Mouse (Mus musculus): Measurements from ENCODE around the gene Mmel1. TPM values are rescaled to one million over a fixed set of nuclear protein-coding genes. Genes with fewer than 3 reads are reported as not detected.

The Mmel1 gene
- polyA plus RNA-seq, 1 experiment = 0.10 TPM

DNA sequence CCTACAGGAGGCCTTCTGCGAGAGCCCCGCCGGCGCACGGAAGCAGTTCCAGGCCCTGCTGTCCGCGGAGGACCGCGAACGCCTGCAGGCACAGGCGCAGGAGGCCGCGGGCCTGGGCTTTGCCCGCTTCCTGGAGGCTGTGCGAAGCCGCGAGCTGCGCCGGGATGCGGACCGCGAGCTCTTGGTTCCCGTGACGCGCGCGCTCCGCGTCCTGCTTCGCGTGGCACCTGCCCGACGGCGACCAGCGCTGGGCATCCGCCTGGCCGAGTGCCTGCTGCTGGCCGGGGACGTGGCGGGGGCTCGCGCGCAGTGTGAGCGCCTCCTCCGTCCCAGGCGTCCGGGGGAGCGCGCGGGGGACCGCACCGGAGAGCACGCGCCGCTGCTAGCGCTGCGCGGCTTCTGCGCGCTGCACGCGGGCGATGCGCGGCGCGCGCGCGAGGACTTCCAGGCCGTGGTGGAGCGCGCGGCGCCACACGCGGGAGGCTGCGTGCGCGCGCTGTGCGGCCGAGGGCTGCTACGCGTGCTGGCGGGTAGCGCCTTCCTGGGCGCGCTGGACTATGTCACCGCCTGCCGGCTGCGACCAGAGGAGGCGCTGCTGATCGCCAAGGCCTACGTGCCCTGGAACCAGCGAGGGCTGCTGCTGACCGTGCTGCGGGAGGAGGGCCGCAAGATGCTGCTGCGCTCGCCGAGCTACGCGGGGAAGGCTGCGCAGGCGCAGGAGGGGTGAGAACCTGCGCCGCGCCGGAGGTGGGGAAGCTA is 13.5 kb upstream of the Mmel1 start:
- 2% methylated on average over 110 of the region's 110 CpGs for WGBS
- TF ChIP-seq CTCF (IDR thresholded peaks at IDR 0.05; ENCODE audit: extremely low read depth, insufficient read length, insufficient replicate concordance, low read depth, low read length) (peak; percentile 46; the same call in 1 of the 2 replicates), POLR2A (IDR thresholded peaks at IDR 0.05; ENCODE audit: low read depth, low read length) (no peak)
- peaks cover 20% of the 10 kb centered on the region for H3K27me3 ChIP-seq (ENCODE audit: control insufficient read depth, insufficient read depth, low read length)

DNA sequence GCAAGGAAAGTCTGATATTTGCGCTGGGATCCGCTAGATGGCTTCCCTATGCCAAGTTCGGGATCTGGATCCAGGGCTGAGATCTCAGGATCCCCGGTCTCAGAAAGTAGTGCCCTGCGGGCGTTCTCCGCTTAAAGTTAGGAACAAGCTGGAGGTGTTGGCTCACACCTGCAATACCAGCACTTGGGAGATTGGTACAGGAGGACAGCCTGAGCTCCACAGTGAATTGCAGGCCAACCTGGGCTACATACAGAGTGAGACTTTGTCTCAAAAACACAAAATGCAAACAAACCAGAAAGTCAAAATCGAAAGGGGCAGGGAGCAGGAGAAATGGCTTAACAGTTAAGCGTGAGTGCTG is 12.9 kb upstream of the Mmel1 start:
- WGBS = 15% methylated on average over 9 of the region's 9 CpGs
- Histone ChIP-seq H3K4me3 (ENCODE audit: low read depth, low read length) (peak overlapping the region; percentile 58), H3K36me3 (ENCODE audit: control insufficient read depth, insufficient read depth, low read length) (no peaks in the 10 kb centered on the region), H3K4me1 (ENCODE audit: control insufficient read depth, insufficient read depth, insufficient read length, low read length) (peaks cover 2% of the 10 kb centered on the region; the same call in 1 of the 2 replicates), H3K27me3 (ENCODE audit: control insufficient read depth, insufficient read depth, low read length) (peaks cover 20% of the 10 kb centered on the region), H3K27ac (ENCODE audit: insufficient read depth, low read depth, low read length) (no peak overlapping the region)
- TF ChIP-seq POLR2A (IDR thresholded peaks at IDR 0.05; ENCODE audit: low read depth, low read length) = no peak
- TF ChIP-seq CTCF (IDR thresholded peaks at IDR 0.05; ENCODE audit: extremely low read depth, insufficient read length, insufficient replicate concordance, low read depth, low read length) = no peak

More for the DNA sequence above, 13.5 kb upstream of the Mmel1 start:
- H3K4me1 ChIP-seq (ENCODE audit: control insufficient read depth, insufficient read depth, insufficient read length, low read length) = peaks cover 2% of the 10 kb centered on the region; the same call in 1 of the 2 replicates
- peak overlapping the region; percentile 58 for H3K4me3 ChIP-seq (ENCODE audit: low read depth, low read length)
- H3K27ac ChIP-seq (ENCODE audit: insufficient read depth, low read depth, low read length) = no peak overlapping the region
- no peaks in the 10 kb centered on the region for H3K36me3 ChIP-seq (ENCODE audit: control insufficient read depth, insufficient read depth, low read length)

DNA sequence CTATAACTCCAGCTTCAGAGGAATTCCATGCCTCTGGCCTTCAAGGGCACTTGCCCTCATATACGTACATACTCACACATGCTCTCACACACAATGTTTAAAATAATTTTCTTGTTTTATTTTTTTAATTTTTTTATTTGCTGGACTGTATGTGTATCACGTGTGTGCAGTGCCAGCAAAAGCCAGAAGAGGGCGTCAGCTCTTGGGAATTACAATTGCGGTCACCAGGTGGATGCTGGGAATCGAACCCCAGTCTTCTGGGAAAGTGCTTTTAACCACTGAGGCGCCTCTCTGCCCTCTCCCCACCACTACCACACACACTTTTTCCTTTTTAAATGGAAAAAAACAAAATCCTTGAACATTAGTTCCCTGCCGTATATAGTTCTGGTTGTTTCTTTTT is 12.5 kb upstream of the Mmel1 start:
- Histone ChIP-seq H3K27me3 (ENCODE audit: control insufficient read depth, insufficient read depth, low read length) (peaks cover 20% of the 10 kb centered on the region), H3K36me3 (ENCODE audit: control insufficient read depth, insufficient read depth, low read length) (no peaks in the 10 kb centered on the region), H3K4me3 (ENCODE audit: low read depth, low read length) (no peak overlapping the region), H3K27ac (ENCODE audit: insufficient read depth, low read depth, low read length) (no peak overlapping the region), H3K4me1 (ENCODE audit: control insufficient read depth, insufficient read depth, insufficient read length, low read length) (peaks cover 2% of the 10 kb centered on the region; the same call in 1 of the 2 replicates)
- WGBS = 91% methylated on average over 7 of the region's 7 CpGs
- no peak for TF ChIP-seq CTCF (IDR thresholded peaks at IDR 0.05; ENCODE audit: extremely low read depth, insufficient read length, insufficient replicate concordance, low read depth, low read length)
- no peak for TF ChIP-seq POLR2A (IDR thresholded peaks at IDR 0.05; ENCODE audit: low read depth, low read length)

DNA sequence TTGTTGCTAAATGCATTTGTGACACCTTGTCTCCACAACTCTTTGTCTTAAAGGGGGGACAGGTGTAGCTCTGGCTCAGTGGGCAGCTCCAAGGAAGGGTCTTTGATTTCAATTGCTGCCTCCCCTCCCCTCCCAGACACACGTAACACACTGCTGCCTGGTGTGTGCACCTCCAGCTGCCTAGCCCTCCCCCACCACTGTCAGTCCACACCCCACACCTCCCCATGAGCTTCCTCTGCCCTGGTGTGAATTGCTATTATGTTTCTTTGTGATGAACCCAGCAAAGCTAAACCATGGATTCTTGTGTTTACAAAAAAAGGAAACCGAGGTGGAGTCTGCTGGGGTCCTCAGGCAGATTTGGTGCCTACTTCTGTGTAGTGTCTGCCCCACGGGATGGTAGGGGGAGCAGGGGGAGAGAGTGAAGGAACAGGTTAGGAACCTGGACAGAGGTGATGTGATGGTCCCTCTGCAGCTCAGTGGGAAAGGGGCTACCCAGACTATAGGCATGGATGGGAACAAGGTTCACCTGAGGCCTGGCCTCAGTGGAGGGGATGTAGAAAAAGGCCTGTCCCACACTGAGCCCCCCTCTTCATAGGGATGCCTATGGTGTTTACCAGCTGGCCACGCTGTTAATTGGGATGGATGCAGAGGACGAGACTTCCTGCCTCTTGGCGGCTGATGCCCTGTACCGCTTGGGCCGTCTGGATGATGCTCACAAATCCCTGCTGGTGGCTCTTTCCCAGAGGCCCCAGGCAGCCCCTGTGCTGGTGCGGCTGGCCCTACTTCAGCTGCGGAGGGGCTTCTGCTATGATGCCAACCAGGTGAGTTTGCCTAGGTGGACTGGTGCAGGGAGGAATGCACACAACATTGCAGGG is 11.8 kb upstream of the Mmel1 start:
- 84% methylated on average over 10 of the region's 10 CpGs for WGBS
- Histone ChIP-seq H3K27ac (ENCODE audit: insufficient read depth, low read depth, low read length) (no peak overlapping the region), H3K36me3 (ENCODE audit: control insufficient read depth, insufficient read depth, low read length) (no peaks in the 10 kb centered on the region), H3K27me3 (ENCODE audit: control insufficient read depth, insufficient read depth, low read length) (peaks cover 20% of the 10 kb centered on the region), H3K4me3 (ENCODE audit: low read depth, low read length) (no peak overlapping the region), H3K4me1 (ENCODE audit: control insufficient read depth, insufficient read depth, insufficient read length, low read length) (peaks cover 2% of the 10 kb centered on the region; the same call in 1 of the 2 replicates)
- no peak for TF ChIP-seq CTCF (IDR thresholded peaks at IDR 0.05; ENCODE audit: extremely low read depth, insufficient read length, insufficient replicate concordance, low read depth, low read length)
- TF ChIP-seq POLR2A (IDR thresholded peaks at IDR 0.05; ENCODE audit: low read depth, low read length) = no peak

DNA sequence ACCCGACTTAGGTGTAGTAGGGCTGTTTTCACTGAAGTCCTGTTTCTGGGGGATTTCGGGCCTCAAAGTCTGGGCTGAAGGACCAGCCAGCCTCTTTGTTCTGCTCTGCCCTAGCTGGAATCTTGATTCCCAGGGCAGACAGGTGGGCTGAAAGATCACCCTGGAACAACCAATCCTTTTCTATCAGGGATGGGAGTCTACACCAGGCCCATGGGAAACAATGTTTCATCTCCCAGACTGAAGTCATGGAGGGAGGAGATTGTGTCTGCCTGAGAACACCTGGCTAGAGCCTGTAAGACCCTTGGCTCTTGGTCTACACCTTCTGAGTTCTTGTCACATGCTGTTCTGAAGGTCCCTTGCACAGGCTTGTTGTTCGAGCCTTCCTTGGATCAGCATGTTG is 10.8 kb upstream of the Mmel1 start:
- H3K27me3 ChIP-seq (ENCODE audit: control insufficient read depth, insufficient read depth, low read length) = peaks cover 20% of the 10 kb centered on the region
- no peak overlapping the region for H3K4me3 ChIP-seq (ENCODE audit: low read depth, low read length)
- peaks cover 2% of the 10 kb centered on the region; the same call in 1 of the 2 replicates for H3K4me1 ChIP-seq (ENCODE audit: control insufficient read depth, insufficient read depth, insufficient read length, low read length)
- H3K36me3 ChIP-seq (ENCODE audit: control insufficient read depth, insufficient read depth, low read length) = no peaks in the 10 kb centered on the region
- H3K27ac ChIP-seq (ENCODE audit: insufficient read depth, low read depth, low read length) = no peak overlapping the region
- 74% methylated on average over 3 of the region's 3 CpGs for WGBS
- TF ChIP-seq CTCF (IDR thresholded peaks at IDR 0.05; ENCODE audit: extremely low read depth, insufficient read length, insufficient replicate concordance, low read depth, low read length) = no peak
- TF ChIP-seq POLR2A (IDR thresholded peaks at IDR 0.05; ENCODE audit: low read depth, low read length) = no peak

DNA sequence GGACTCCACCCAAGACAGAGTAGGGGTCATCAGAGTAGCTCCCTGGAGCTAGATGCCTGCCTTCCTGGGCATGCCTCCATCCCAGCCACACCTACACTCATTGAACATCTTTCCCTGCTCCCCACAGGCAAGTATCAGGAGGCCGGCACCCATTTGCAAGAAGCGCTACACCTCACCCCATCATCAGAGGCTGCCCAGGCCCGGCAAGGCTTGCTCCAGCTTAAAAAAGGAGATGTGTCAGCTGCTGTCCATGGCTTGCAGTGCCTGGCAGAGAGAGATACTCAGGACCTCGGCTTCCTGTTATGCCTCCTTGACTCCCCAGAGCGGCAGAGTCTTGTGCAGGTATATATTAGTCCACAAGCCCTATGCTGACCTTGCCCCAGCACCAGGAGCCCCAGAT is 7.4 kb upstream of the Mmel1 start:
- Histone ChIP-seq H3K27me3 (ENCODE audit: control insufficient read depth, insufficient read depth, low read length) (0 out of 2 replicates have a peak, but pooled peaks cover under 1% of the 10 kb centered on the region), H3K4me1 (ENCODE audit: control insufficient read depth, insufficient read depth, insufficient read length, low read length) (peaks cover 7% of the 10 kb centered on the region; the same call in 1 of the 2 replicates), H3K4me3 (ENCODE audit: low read depth, low read length) (no peak overlapping the region), H3K36me3 (ENCODE audit: control insufficient read depth, insufficient read depth, low read length) (no peaks in the 10 kb centered on the region), H3K27ac (ENCODE audit: insufficient read depth, low read depth, low read length) (no peak overlapping the region)
- TF ChIP-seq CTCF (IDR thresholded peaks at IDR 0.05; ENCODE audit: extremely low read depth, insufficient read length, insufficient replicate concordance, low read depth, low read length) (no peak), POLR2A (IDR thresholded peaks at IDR 0.05; ENCODE audit: low read depth, low read length) (no peak)
- 78% methylated on average over 5 of the region's 5 CpGs for WGBS

Measured in small intestine, adult 2 months (tissue).